Mouse (Mus musculus): Measurements from ENCODE around the gene Kalrn.
A peak's percentile ranks its signal among the peaks of the same experiment; 100 is the strongest.

Kalrn gene

DNA sequence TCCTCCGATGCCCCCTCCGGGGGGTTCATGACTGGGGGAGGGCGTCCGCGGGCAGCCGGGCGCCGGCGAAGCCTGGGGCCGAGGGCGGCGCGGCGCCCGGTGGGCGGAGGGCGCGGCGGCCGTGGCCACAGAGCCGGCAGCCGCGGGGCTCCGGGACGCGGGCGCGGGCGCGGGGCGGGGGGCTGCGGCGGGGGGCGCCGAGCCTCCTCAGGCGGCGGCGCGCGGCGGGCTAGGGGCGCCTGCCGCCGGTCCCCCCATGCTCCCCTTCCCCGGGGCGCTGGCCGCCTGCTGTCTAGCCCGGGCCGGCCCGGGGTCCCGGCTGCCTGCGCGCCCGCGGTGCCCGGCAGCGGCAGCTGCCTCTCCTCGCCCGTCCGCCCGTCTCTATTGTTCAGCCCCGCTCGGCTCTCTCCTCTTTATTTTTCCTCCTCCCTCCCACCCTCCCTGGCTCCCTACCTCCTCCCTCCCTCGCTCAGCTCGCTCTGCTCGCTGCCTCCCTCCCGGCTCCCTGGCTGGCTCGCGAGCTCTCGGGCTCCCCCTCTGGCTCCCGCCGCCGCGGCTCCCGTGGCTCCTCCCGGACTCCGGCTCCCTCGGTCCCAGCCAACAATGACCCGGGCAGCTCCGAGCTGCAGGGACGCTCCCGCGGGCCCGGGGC, at the start of gene Kalrn:
TSS of gene Kalrn (minus strand) at position 382 of the 652 bp plus-strand sequence.
- peak; percentile 84 for DNase-seq

DNA sequence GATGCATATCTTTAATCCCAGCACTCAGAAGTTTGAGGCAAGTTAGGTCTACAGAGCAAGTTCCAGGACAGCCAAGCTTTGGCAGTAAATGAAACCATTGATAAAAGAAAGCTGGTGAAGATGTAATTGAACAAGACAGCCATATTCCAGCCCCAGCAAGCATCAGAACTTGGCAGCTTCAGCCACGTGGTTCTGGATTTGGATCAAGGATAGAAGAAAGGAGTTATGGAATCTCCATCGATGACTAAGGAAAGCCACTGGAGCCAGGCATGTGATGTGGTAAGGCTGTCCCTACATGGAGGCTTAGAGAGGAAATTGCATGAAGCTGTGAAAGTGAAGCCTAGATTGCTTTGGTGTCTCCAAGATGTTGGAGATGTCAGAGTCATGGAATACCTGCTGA, 40.7 kb upstream of the Kalrn start:
- DNase-seq: no peak

DNA sequence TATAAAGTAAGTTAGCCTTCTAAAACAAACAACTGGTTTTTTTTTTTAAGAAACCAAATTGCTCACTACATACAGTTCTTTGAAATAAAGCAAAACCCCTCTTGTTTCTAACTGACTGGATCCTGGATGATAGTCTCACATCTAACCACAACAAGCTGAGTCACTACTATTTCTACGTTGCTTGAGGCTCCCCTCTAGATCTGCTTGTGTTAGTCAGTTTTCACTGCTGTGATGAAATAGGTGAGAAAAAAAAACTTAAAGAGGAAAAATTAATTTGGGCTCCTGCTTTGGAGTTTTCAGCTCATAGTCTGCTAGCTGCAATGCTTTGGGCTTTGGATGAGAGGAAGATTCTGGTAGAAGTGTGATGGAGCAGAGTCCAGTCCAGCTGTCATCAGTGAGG, 36.8 kb upstream of the Kalrn start:
- DNase-seq: no peak

DNA sequence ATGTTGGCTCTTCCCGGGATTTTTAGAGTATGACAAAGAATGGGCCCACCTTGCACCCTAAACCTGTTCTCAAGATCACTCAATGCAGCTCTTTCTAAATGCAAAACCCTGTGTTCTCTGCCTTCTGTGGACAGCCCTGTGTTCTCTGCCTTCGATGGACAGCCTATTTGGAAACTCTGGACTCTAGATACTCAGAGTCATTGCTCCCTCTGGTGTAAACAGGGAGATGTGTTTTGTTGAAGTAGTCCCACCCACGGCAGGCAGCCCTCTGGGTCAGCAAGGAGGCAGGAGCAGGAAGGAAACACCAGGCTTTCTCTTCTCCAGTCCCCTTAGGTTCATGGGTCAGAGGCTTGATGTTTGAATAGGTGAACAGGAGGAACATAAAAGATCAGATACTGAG, 32.3 kb upstream of the Kalrn start:
- DNase-seq: peak; percentile 4

DNA sequence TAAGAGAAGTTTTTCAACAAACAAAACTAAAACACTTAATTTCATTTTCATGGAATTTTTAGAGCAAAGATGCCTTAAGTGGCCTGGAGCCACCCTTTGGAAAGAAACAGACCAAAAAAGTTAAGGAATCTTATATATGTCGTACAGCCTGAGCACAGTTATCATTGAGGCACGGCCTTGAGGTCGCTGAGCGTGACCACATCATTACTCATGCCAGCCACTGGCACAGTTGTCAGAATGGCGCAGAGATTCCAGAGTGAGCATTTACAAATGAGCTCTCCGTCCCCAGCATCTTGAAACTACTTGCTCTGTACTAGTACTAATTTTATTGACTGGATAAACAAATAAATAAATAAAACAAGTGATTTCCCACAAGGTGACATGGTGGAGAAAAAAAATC, 30.5 kb upstream of the Kalrn start:
- DNase-seq: no peak

DNA sequence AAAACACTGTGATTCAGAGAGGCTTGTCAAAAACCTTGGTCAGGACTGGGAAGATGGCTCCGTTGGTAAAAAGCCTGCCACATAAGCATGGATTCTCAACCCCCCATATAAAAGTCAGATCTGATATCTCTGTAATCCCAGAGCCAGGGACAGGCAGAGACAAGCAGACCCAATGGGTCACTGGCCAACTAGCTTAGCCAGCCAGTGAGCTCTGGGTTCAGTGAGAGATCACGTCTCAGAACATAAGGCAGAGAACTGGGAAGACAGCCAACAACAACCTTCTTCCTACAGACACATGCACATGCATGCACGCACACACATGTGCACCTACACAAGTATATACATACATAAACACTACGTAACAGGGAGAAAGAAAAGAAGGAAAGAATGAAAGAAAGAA, 29.7 kb upstream of the Kalrn start:
- no peak for DNase-seq

DNA sequence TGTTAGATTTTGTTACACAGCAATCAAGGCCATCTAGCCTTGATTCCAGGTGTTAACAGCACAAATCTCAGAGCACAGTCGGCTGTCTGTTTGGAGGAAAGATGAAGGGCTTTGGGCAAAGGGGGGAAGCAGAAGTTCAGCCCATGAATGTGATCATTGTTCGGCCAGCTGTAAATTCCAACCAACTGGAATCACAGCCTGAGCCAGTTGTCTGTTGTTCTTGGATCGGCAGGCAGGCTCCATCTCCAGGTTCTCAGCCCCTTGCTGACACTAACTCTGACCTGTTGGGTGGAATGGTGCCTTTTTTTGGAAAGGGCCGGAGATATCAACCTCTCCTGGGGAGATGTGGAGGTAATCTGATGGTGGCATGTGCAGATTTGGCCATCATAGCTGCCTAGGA, 28.6 kb upstream of the Kalrn start:
- DNase-seq: no peak

DNA sequence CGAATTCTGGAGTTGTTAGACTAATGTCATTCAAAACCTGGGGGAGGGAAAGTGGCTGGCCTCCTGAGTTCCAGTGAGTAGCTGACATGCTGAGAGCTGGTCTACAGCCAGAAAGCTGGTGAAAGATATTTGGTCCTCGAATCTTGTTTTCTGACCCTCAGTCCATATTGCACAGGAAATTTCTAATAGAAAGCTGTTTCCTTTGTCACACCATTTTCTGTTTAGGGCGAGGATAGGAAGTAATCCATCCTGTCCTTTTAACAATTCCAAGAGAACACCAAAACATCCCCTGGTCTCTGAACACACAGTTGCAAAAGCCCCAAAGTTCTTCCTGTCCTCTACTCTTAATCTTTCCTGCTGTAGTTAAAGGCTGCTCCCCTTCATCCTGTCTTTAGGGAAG, 22.0 kb upstream of the Kalrn start:
- no peak for DNase-seq

DNA sequence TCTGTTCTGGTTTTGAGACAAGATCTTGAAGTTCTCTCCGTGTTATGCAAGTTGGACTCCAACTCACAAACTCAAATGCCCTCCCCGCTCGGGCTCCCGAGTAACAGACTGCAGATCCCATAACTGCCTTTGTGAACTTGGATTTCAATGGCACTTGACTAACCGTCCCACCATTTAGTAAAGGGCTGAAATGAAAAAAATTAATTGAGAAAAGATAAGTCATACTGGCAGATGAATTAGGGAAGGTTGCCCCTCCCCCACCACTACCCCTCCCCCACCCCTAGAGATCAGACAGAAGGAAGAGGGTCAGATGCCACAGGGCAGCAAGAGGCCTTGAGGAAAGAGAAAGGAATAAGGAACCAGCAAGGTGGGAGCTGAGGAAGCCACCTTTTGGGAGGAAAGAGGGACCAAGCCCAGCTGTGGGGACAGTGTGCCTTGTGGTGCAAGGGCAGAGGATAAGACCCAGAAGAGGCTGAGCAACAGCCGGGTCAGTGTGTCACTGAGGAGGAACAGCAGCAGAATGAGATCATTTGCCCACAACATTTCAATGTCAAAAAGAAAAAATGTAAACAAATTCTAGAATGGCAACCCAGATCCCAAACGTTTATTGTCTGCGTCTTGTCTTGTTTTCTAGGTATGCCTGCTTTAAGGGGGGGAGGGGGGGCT, 21.4 kb upstream of the Kalrn start:
- DNase-seq: no peak

DNA sequence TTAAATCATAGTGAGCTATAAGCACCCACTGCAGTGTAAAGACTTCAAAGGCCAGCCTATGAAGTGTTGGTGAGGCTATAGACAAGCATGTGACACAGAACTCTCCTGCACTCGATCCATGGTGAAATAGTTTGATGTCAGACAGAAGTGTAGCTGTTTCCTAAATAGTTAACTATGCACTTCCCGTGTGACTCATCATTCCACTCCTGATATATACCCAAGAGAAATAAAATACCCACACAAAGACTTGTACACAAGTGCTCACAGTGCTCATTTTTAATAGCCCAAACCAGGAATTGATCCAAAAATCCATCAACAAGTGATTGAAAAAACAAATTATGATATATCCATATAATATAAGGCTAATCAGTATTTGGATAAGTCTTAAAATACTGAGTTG, 19.4 kb upstream of the Kalrn start:
- no peak for DNase-seq

DNA sequence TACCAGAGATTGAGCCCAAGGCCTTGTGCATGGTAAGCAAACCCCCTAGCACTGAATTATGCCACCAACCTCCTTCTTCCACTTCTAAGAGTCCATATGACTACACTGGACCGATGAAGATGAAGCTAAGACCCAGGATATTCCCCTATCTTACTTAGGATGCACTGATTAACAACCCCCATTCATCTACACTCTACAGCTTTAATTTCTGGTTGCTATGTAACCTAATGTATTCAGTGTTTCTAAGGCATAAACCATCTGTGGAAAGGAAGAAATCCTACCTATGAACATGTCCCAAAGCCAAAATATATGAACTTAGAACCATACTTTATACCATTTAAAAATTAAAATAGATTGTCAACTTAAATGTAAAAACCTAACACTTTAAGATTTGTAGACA, 18.6 kb upstream of the Kalrn start:
- DNase-seq: no peak

DNA sequence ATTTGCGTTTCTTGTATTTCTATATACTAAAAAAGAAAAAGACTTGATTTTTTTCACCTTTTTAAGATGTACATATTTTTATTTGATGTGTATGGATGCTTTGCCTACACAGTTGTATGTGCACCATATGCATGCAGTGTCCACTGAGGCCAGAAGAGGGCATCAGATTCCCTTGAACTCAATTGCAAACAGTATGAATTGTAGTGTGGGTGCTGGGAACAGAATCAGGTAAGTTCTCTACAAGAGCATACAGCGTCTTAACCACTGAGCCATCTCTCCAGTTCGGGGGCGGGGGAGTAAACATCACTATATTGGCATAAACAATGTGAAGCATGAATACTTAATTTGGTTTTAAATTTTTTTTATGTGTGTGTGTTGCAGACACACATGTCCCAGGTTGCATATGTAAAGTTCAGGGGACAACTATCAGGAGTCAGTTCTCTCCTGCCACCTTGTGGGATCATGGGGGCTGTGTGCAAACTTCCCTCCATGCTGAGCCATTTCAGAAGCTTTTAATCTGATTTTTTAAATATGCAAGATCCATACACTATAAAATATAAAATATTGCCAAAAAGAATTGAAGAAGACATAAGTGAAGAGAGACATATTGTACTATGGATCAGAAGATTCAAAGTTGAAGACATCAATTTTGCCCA, 6.5 kb upstream of the Kalrn start:
- no peak for DNase-seq

DNA sequence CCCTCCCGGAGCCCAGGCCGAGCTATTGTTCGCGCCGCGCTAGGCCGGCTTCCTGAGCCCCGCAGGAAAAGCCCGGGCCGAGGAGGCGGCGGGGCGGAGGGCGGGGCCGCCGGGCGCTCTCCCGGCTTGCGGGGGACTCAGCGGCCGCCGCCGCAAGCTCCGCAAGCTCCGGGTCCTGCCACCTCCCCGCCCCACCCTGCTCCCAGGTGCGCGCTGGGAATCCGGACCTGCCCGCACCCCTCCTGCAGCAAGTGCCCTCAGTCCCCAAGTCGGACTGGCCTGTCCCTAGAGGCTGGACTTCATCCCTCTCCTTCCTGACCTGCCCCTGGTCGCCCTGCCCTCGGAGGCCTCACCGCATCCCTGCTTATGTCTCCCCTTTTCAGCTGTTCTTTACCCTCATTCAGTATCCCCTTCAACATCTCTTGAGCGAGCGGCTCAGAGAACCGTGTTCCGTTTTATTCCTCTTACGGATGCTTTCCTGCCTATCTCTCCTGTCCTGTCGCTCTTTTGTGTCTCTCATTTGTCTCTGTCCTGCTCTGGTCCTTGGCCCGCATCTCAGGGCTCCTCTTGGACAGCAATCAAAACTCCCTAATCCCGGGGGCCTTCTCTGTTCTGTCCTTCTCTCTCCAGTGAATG, 642 bp upstream of the Kalrn start:
- DNase-seq: peak; percentile 33

DNA sequence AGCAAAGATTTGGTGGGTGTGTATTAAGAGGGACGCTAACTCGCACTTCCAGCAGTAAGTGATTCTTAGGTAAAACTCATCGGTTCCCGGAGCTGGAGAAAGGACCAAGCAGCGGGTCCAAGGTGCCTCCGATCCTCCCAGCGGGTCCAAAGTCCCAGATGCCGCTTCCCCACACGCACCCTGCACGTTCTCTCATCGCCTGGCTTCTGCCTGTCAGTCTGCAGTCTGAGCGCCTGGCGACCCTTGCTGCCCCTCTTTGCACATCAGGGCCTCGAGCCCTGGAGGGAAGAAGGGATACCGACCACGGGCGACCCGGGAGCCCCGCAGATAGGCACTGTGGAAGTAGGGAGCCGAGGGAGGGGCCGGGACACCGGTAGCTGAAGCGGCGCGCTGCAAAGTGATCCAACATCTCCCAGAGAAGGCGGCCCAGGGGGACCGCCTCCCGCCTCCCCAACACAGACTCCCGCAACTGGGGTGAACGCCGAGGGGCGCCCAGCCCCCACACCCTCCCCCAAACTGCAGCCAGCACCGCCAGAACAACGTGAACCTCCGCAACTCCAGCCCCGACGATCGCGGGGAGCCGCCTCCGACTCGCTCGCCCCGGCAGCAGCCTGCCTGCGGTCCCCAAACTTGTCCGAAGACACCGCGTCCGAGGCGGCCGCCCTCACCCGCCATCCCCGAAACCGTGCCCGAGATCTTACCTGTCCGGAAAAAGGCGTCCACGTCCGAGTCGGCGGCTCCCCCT, 754 bp downstream of the Kalrn start:
- peak; percentile 19 for DNase-seq

DNA sequence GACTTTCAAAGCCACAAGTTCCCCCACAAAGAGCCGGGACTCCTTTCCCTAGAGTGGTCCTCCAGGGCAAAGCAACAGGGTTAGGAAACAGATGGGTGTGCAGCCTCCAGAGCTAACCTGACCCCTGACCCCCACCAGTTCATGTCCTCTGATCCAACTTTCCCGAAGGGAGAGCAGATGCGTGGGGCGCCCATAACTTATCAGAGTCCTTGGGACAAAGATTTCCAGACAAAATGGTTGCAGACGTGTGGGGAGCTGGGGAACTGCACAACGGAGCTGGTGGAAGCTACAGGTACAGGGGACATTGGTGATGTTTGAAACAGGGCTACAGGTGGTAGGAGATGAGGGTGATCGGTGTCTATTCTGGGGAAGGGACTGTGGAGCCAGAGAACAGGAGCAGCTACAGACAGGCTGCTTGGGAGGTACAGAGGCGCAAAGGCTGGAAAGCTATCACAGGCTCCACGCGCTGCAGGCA, 1.4 kb downstream of the Kalrn start:
- DNase-seq: peak; percentile 10

DNA sequence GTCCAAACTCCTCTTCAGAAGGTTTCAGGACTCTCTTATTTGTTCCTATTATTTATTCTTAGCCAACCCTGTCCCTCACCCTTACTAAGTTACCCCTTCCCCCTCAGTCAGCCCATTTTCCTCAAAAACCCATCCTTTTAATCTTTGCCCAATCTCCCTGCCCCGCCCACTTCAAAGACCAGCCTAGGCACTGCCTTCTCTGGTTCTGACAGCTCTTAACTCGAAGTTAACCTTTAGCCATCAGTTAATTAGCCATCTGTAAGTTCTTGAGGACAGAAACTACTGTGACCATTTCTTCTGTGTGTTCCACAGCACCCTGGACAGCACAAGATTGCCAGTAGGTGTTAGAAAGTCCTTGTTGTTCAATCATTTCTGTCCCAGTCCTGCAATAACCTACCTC, 3.4 kb downstream of the Kalrn start:
- no peak for DNase-seq

DNA sequence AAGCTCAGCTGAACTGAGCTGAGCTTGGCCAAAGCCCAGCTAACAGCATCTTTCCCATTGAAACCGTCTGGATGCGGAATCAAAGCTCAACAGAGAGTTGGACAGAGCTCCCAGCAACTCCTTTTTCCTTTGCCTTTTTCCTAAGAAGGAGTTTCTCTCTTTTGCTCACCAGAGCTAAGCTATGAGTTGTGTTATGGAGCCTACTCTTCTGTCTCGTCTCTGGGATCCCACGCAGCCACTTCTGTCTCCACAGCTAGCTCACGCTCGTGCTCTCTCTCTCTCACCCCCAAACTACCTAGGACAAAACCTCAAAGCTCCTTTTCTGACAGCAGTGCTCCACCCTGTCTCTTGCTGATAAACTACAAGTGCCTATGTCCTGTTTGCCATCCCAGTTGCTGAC, 4.5 kb downstream of the Kalrn start:
- DNase-seq: no peak

DNA sequence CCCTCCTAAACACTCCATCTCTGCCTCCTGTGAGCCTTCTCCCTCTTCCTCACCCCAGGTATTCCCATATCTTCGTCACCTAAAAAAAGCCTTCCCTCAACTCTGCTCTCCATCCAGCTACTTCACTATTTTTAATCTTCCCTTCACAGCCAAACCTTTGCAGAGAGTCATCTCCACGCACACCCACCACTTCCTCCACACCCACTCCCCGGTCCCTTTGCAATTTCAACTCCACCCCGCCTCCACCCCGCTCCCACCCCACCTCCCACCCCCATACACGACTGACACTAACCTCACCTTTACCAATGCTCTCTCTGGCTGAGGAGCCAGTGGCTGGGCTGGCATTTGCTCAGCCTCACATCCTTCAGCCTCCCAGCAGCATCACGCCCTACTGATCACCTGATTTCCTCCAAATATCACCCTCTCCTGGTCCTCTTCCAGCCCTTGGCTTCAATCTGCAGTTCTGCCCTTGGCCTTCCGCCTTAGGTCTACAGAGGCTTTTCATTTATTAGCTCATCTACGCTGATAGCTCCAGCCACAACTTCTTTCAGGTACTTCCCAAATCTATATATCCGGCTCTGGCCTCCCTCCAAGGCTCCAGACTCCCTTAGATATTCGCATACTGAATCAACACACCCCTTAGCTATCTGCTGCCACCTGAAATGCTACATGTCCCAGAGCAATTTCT, 9.6 kb downstream of the Kalrn start:
- DNase-seq: no peak

DNA sequence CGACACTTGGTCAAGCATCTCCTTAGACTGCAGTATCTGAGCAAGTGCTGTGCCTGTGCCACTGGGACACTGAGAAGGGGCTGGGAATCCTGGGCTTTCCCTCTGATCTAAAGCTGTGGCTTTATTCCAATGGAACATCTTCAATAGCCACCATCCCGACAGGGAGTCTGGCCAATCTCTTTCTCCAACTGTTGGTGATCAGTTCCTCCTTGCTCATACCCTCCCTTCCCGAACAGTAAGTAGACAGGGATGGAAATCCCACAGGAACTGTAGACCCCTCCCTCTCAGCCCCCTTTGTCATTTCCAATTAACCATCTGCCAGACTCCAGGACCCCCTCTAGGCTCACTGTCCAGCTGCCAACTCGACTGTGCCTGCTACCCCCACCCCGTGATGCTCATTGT, 11.6 kb downstream of the Kalrn start:
- no peak for DNase-seq

DNA sequence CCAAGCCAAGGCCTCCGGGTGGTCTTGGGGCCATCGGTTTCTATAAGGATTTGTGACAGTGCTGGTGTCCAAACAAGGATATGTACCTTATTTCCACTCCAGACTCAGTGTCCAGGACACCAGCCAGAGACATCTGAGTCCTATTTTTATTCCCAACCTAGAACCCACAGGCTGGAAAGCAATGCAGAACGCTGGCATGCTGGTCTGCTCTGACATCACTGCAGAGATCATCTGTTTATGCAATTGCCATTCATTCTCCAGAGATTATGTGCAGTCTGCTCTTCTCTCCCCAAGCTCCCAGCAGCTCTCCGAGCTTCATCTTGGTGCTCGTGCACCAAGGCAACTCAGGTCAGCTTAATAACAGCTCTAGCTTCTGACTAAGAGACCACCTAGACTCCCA, 12.5 kb downstream of the Kalrn start:
- DNase-seq: peak; percentile 11

DNA sequence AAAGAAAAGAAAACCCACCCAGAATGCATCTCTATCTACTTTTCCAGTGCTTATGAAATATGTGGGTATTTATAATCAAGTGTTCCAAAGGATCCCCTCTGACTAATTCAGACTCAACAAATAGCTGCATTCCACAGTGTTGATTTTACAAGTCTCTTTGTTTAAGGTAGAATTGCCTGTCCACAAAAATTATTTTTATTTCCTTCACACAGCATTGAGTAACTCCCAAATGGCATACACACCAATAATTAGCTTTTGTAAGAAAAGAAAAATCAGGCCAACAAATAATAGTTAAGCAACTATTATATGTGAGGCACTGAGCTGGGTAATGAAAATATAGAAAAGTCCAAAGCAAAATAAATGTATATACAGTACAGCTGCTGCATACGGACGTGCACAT, 12.9 kb downstream of the Kalrn start:
- no peak for DNase-seq

DNA sequence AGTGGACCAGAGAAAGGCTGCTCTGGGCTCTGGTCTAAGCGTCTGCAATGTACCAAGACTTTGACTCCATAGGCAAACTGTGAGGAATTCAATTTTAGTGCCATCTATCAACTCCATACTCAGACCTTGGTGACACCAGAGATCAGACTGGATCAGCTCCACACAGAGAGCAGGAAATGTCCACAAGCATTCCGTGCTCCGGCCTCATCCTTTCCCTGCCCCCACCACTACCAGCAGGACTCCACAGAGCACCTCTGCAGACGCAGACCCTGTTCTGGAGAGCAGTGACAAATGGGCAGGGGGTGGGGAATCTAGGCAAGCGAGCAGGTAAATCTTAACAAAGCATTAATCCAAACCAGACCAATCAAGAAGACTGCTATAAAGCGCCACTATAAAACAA, 15.4 kb downstream of the Kalrn start:
- DNase-seq: no peak

DNA sequence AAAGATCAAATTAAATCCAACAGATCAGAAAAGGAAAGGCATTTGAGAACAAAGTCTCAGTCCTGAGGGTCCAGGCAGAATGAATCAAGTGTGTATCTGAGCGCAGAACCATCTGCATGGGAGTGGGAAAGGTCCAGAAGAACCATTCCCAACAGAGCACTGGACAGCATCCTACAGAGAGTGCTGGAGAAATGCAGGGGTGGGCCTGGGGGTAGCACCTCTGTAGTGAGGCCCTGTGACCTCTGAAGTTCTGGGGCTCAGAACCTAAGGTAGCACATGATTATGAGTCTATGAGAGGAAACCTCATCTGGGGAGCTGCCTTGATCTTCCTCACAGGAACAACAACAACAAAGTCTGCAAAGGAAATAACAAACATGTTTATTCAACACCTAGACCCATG, 20.6 kb downstream of the Kalrn start:
- DNase-seq: no peak

All from cerebellum, adult 9-11 months (tissue).